Mouse (Mus musculus): Measurements from ENCODE around the gene Rap1a. TPM values are rescaled to one million over a fixed set of nuclear protein-coding genes. Genes with fewer than 3 reads are reported as not detected.

Gene Rap1a
- polyA plus RNA-seq, 1 experiment from 2014 or later: 84.3 TPM

GRCm38 (mm10) chr3:105746542-105746941, 54.6 kb downstream of the Rap1a start:
- DNase-seq (ENCODE audit: low spot score) (no peak), ATAC-seq (replicated peaks; ENCODE audit: low FRiP score) (no peak)
- Histone ChIP-seq H3K27me3 (ENCODE audit: control insufficient read depth, insufficient read depth, low read length) (no peaks in the 10 kb centered on the region), H3K4me2 (ENCODE audit: low read depth, low read length, severe bottlenecking) (no peak overlapping the region), H3K4me3 (ENCODE audit: low read depth, low read length) (no peak overlapping the region), H3K4me1 (replicated peaks; ENCODE audit: control insufficient read depth, insufficient read depth, low read length) (no peaks in the 10 kb centered on the region), H3K36me3 (ENCODE audit: control insufficient read depth, insufficient read depth, low read length) (no peaks in the 10 kb centered on the region), H3K9ac (ENCODE audit: low read length) (no peak overlapping the region), H3K9me3 (ENCODE audit: control insufficient read depth, low read length) (no peaks in the 10 kb centered on the region), H3K27ac (ENCODE audit: low read depth, low read length) (no peak overlapping the region)
- 93% methylated on average over 2 of the region's 2 CpGs for WGBS

- WGBS: 91% methylated on average over 3 of the region's 3 CpGs
- Histone ChIP-seq H3K27me3 (ENCODE audit: control insufficient read depth, insufficient read depth, low read length) (no peaks in the 10 kb centered on the region), H3K4me3 (ENCODE audit: low read depth, low read length) (no peak overlapping the region), H3K36me3 (ENCODE audit: control insufficient read depth, insufficient read depth, low read length) (no peaks in the 10 kb centered on the region), H3K4me1 (replicated peaks; ENCODE audit: control insufficient read depth, insufficient read depth, low read length) (no peaks in the 10 kb centered on the region), H3K27ac (ENCODE audit: low read depth, low read length) (no peak overlapping the region), H3K9ac (ENCODE audit: low read length) (no peak overlapping the region), H3K9me3 (ENCODE audit: control insufficient read depth, low read length) (no peaks in the 10 kb centered on the region), H3K4me2 (ENCODE audit: low read depth, low read length, severe bottlenecking) (no peak overlapping the region)
- DNase-seq (ENCODE audit: low spot score) (no peak), ATAC-seq (replicated peaks; ENCODE audit: low FRiP score) (no peak)
Observed at GRCm38 (mm10) chr3:105737666-105738065, 63.5 kb downstream of the Rap1a start.

- no peaks in the 10 kb centered on the region for H3K27me3 ChIP-seq (ENCODE audit: control insufficient read depth, insufficient read depth, low read length)
- no peaks in the 10 kb centered on the region for H3K36me3 ChIP-seq (ENCODE audit: control insufficient read depth, insufficient read depth, low read length)
- no peaks in the 10 kb centered on the region for H3K9me3 ChIP-seq (ENCODE audit: control insufficient read depth, low read length)
- ATAC-seq (replicated peaks; ENCODE audit: low FRiP score) (no peak), DNase-seq (ENCODE audit: low spot score) (no peak)
- no peak overlapping the region for H3K4me2 ChIP-seq (ENCODE audit: low read depth, low read length, severe bottlenecking)
- H3K27ac ChIP-seq (ENCODE audit: low read depth, low read length): no peak overlapping the region
- H3K4me3 ChIP-seq (ENCODE audit: low read depth, low read length): no peak overlapping the region
- H3K9ac ChIP-seq (ENCODE audit: low read length): no peak overlapping the region
- WGBS: 93% methylated on average over 7 of the region's 7 CpGs
- H3K4me1 ChIP-seq (replicated peaks; ENCODE audit: control insufficient read depth, insufficient read depth, low read length): no peaks in the 10 kb centered on the region
Observed at GRCm38 (mm10) chr3:105737070-105737469, 64.1 kb downstream of the Rap1a start.

GRCm38 (mm10) chr3:105736148-105736547, 65.0 kb downstream of the Rap1a start:
- no peak overlapping the region for H3K4me2 ChIP-seq (ENCODE audit: low read depth, low read length, severe bottlenecking)
- H3K27ac ChIP-seq (ENCODE audit: low read depth, low read length): no peak overlapping the region
- H3K4me1 ChIP-seq (replicated peaks; ENCODE audit: control insufficient read depth, insufficient read depth, low read length): no peaks in the 10 kb centered on the region
- WGBS: 91% methylated on average over 1 of the region's 1 CpGs
- H3K9me3 ChIP-seq (ENCODE audit: control insufficient read depth, low read length): no peaks in the 10 kb centered on the region
- no peak overlapping the region for H3K9ac ChIP-seq (ENCODE audit: low read length)
- no peak for ATAC-seq (replicated peaks; ENCODE audit: low FRiP score)
- DNase-seq (ENCODE audit: low spot score): no peak
- no peaks in the 10 kb centered on the region for H3K27me3 ChIP-seq (ENCODE audit: control insufficient read depth, insufficient read depth, low read length)
- H3K4me3 ChIP-seq (ENCODE audit: low read depth, low read length): no peak overlapping the region
- H3K36me3 ChIP-seq (ENCODE audit: control insufficient read depth, insufficient read depth, low read length): no peaks in the 10 kb centered on the region

GRCm38 (mm10) chr3:105735285-105735684, 65.9 kb downstream of the Rap1a start:
- no peaks in the 10 kb centered on the region for H3K9me3 ChIP-seq (ENCODE audit: control insufficient read depth, low read length)
- H3K27ac ChIP-seq (ENCODE audit: low read depth, low read length): no peak overlapping the region
- H3K4me3 ChIP-seq (ENCODE audit: low read depth, low read length): no peak overlapping the region
- H3K27me3 ChIP-seq (ENCODE audit: control insufficient read depth, insufficient read depth, low read length): no peaks in the 10 kb centered on the region
- no peaks in the 10 kb centered on the region for H3K36me3 ChIP-seq (ENCODE audit: control insufficient read depth, insufficient read depth, low read length)
- no peak overlapping the region for H3K4me2 ChIP-seq (ENCODE audit: low read depth, low read length, severe bottlenecking)
- ATAC-seq (replicated peaks; ENCODE audit: low FRiP score): no peak
- DNase-seq (ENCODE audit: low spot score): no peak
- H3K9ac ChIP-seq (ENCODE audit: low read length): no peak overlapping the region
- no peaks in the 10 kb centered on the region for H3K4me1 ChIP-seq (replicated peaks; ENCODE audit: control insufficient read depth, insufficient read depth, low read length)

GRCm38 (mm10) chr3:105733538-105733937, 67.6 kb downstream of the Rap1a start:
- no peak overlapping the region for H3K9ac ChIP-seq (ENCODE audit: low read length)
- no peak overlapping the region for H3K27ac ChIP-seq (ENCODE audit: low read depth, low read length)
- H3K36me3 ChIP-seq (ENCODE audit: control insufficient read depth, insufficient read depth, low read length): no peaks in the 10 kb centered on the region
- H3K4me3 ChIP-seq (ENCODE audit: low read depth, low read length): no peak overlapping the region
- DNase-seq (ENCODE audit: low spot score) (no peak), ATAC-seq (replicated peaks; ENCODE audit: low FRiP score) (no peak)
- H3K27me3 ChIP-seq (ENCODE audit: control insufficient read depth, insufficient read depth, low read length): no peaks in the 10 kb centered on the region
- 94% methylated on average over 4 of the region's 4 CpGs for WGBS
- H3K9me3 ChIP-seq (ENCODE audit: control insufficient read depth, low read length): no peaks in the 10 kb centered on the region
- H3K4me1 ChIP-seq (replicated peaks; ENCODE audit: control insufficient read depth, insufficient read depth, low read length): no peaks in the 10 kb centered on the region
- no peak overlapping the region for H3K4me2 ChIP-seq (ENCODE audit: low read depth, low read length, severe bottlenecking)

GRCm38 (mm10) chr3:105732360-105732759, 68.8 kb downstream of the Rap1a start:
- Histone ChIP-seq H3K36me3 (ENCODE audit: control insufficient read depth, insufficient read depth, low read length) (no peaks in the 10 kb centered on the region), H3K4me1 (replicated peaks; ENCODE audit: control insufficient read depth, insufficient read depth, low read length) (no peaks in the 10 kb centered on the region), H3K9ac (ENCODE audit: low read length) (no peak overlapping the region), H3K4me2 (ENCODE audit: low read depth, low read length, severe bottlenecking) (no peak overlapping the region), H3K27me3 (ENCODE audit: control insufficient read depth, insufficient read depth, low read length) (no peaks in the 10 kb centered on the region), H3K9me3 (ENCODE audit: control insufficient read depth, low read length) (no peaks in the 10 kb centered on the region), H3K4me3 (ENCODE audit: low read depth, low read length) (no peak overlapping the region), H3K27ac (ENCODE audit: low read depth, low read length) (no peak overlapping the region)
- DNase-seq (ENCODE audit: low spot score): no peak
- ATAC-seq (replicated peaks; ENCODE audit: low FRiP score): no peak
- WGBS: 93% methylated on average over 4 of the region's 4 CpGs

- Histone ChIP-seq H3K27me3 (ENCODE audit: control insufficient read depth, insufficient read depth, low read length) (no peaks in the 10 kb centered on the region), H3K4me1 (replicated peaks; ENCODE audit: control insufficient read depth, insufficient read depth, low read length) (no peaks in the 10 kb centered on the region), H3K36me3 (ENCODE audit: control insufficient read depth, insufficient read depth, low read length) (no peaks in the 10 kb centered on the region), H3K4me3 (ENCODE audit: low read depth, low read length) (no peak overlapping the region), H3K9ac (ENCODE audit: low read length) (no peak overlapping the region), H3K27ac (ENCODE audit: low read depth, low read length) (no peak overlapping the region), H3K4me2 (ENCODE audit: low read depth, low read length, severe bottlenecking) (no peak overlapping the region), H3K9me3 (ENCODE audit: control insufficient read depth, low read length) (no peaks in the 10 kb centered on the region)
- DNase-seq (ENCODE audit: low spot score) (no peak), ATAC-seq (replicated peaks; ENCODE audit: low FRiP score) (no peak)
- 3% methylated on average over 1 of the region's 1 CpGs for WGBS
Observed at GRCm38 (mm10) chr3:105726037-105726436, 75.1 kb downstream of the Rap1a start.

- H3K36me3 ChIP-seq (ENCODE audit: control insufficient read depth, insufficient read depth, low read length): no peaks in the 10 kb centered on the region
- no peak for DNase-seq (ENCODE audit: low spot score)
- H3K4me2 ChIP-seq (ENCODE audit: low read depth, low read length, severe bottlenecking): no peak overlapping the region
- H3K27ac ChIP-seq (ENCODE audit: low read depth, low read length): no peak overlapping the region
- H3K9me3 ChIP-seq (ENCODE audit: control insufficient read depth, low read length): no peaks in the 10 kb centered on the region
- H3K4me1 ChIP-seq (replicated peaks; ENCODE audit: control insufficient read depth, insufficient read depth, low read length): 0 out of 2 replicates have a peak, but pooled peaks cover 6% of the 10 kb centered on the region
- H3K4me3 ChIP-seq (ENCODE audit: low read depth, low read length): no peak overlapping the region
- H3K9ac ChIP-seq (ENCODE audit: low read length): no peak overlapping the region
- 91% methylated on average over 3 of the region's 3 CpGs for WGBS
- no peak for ATAC-seq (replicated peaks; ENCODE audit: low FRiP score)
- H3K27me3 ChIP-seq (ENCODE audit: control insufficient read depth, insufficient read depth, low read length): no peaks in the 10 kb centered on the region
Observed at GRCm38 (mm10) chr3:105722510-105722909, 78.6 kb downstream of the Rap1a start.

Data from forebrain, embryonic 11.5 days (tissue).